Mouse (Mus musculus) T-helper 17 cell (primary cell): ENCODE measurements around the gene Gse1.

Source experiments
- in situ Hi-C, 2 experiments: fragments of 300-600 bp; cut with MboI, MseI; formaldehyde crosslinking; loops; 1 replicate in 1 of 2; 2 replicates in 1 of 2; pipeline ENCODE4 v1.15.1; 2025; ENCODE audit warnings: high pct_unique_total_duplicates in 2 of 2

Gene Gse1

GRCm38 (mm10) chr8:120528332-120528731 lies 300.1 kb downstream of the Gse1 start:
- in situ Hi-C loops = no loop called here

GRCm38 (mm10) chr8:120529226-120529625 lies 301.0 kb downstream of the Gse1 start:
- in situ Hi-C loops = no loop called here

GRCm38 (mm10) chr8:120530954-120531656 lies 302.8 kb downstream of the Gse1 start:
- in situ Hi-C loops = no loop called here

GRCm38 (mm10) chr8:120531775-120532516 lies 303.7 kb downstream of the Gse1 start:
- in situ Hi-C loops = no loop called here

GRCm38 (mm10) chr8:120532517-120533215 lies 304.4 kb downstream of the Gse1 start:
- in situ Hi-C loops = no loop called here

GRCm38 (mm10) chr8:120533380-120533779 lies 305.1 kb downstream of the Gse1 start:
- in situ Hi-C loops = no loop called here

GRCm38 (mm10) chr8:120534080-120534479 lies 305.8 kb downstream of the Gse1 start:
- in situ Hi-C loops = no loop called here

GRCm38 (mm10) chr8:120534504-120535368 lies 306.5 kb downstream of the Gse1 start:
- in situ Hi-C loops = no loop called here

- in situ Hi-C loops = no loop called here
Measured at GRCm38 (mm10) chr8:120535452-120536305, 307.4 kb downstream of the Gse1 start.

- in situ Hi-C loops = no loop called here
Measured at GRCm38 (mm10) chr8:120536306-120537206, 308.3 kb downstream of the Gse1 start.

- in situ Hi-C loops = no loop called here
Measured at GRCm38 (mm10) chr8:120537207-120537817, 309.1 kb downstream of the Gse1 start.

- in situ Hi-C loops = no loop called here
Measured at GRCm38 (mm10) chr8:120537818-120538396, 309.7 kb downstream of the Gse1 start.

GRCm38 (mm10) chr8:120538397-120539240 lies 310.4 kb downstream of the Gse1 start:
- in situ Hi-C loops = no loop called here

- in situ Hi-C loops = no loop called here
Measured at GRCm38 (mm10) chr8:120539381-120539774, 311.1 kb downstream of the Gse1 start.

GRCm38 (mm10) chr8:120539775-120540625 lies 311.7 kb downstream of the Gse1 start:
- in situ Hi-C loops = no loop called here

- in situ Hi-C loops = no loop called here
Measured at GRCm38 (mm10) chr8:120542995-120543394, 314.7 kb downstream of the Gse1 start.
